Mouse (Mus musculus) kidney, embryonic 15.5 days (tissue): ENCODE results near the gene Hsf4. TPM values are rescaled to one million over a fixed set of nuclear protein-coding genes. Genes with fewer than 3 reads are reported as not detected.

ENCODE experiments used
- ATAC-seq: fragments of 200-750 bp; cut with Nextera tagmentation; replicated peaks from 2 replicates; pipeline ENCODE4 v1.8.0; 2017; ENCODE audit warnings: moderate TSS enrichment; ENCODE audit not compliant: low FRiP score
- H3K27ac ChIP-seq: fragments of 300-500 bp; sonication (generic); 2 replicates; pipeline ENCODE4 v1.5.1; 2015; ENCODE audit warnings: mild to moderate bottlenecking, inconsistent platforms
- H3K27me3 ChIP-seq: fragments of 300-500 bp; sonication (generic); 2 replicates; pipeline ENCODE4 v1.6.1; 2015; ENCODE audit warnings: inconsistent platforms
- H3K36me3 ChIP-seq: fragments of 300-500 bp; sonication (generic); 2 replicates; pipeline ENCODE4 v1.6.1; 2015; ENCODE audit warnings: inconsistent platforms
- H3K4me1 ChIP-seq: fragments of 300-500 bp; sonication (generic); 2 replicates; pipeline ENCODE4 v1.6.1; 2015; ENCODE audit warnings: inconsistent platforms
- H3K4me2 ChIP-seq: fragments of 300-500 bp; sonication (generic); 2 replicates; pipeline ENCODE4 v1.6.1; 2015; ENCODE audit warnings: moderate library complexity, mild to moderate bottlenecking, inconsistent platforms
- H3K4me3 ChIP-seq: fragments of 300-500 bp; sonication (generic); replicated peaks from 2 replicates; pipeline ENCODE4 v1.5.1; 2015; ENCODE audit warnings: mild to moderate bottlenecking, inconsistent platforms
- H3K9ac ChIP-seq: fragments of 300-500 bp; sonication (generic); 2 replicates; pipeline ENCODE4 v1.6.1; 2015; ENCODE audit warnings: mild to moderate bottlenecking, inconsistent platforms
- H3K9me3 ChIP-seq: fragments of 300-500 bp; sonication (generic); replicated peaks from 2 replicates; pipeline ENCODE4 v1.6.1; 2016; ENCODE audit warnings: inconsistent platforms
- WGBS: fragments of 180-500 bp; shearing (Covaris S2); methylation state at CpG from one replicate; pipeline ENCODE4 v1.1.7; 2015; ENCODE audit warnings: mixed read lengths; 5-methylcytosine and 5-hydroxymethylcytosine counted together
- polyA plus RNA-seq: library from polyadenylated mRNA; unstranded; fragments of >200 nt; fragmentation: Nextera tagmentation; extraction: Ambion mirVana; gene quantifications from 2 replicates; pipeline ENCODE4 v1.2.1, GENCODE M21; 2015

The Hsf4 gene
- polyA plus RNA-seq, 1 experiment from 2014 or later = 0.12 TPM

GRCm38 (mm10) chr8:105263244-105263912 lies 6.2 kb upstream of the Hsf4 start:
- Histone ChIP-seq H3K4me2 (peak overlapping the region; percentile 82), H3K9me3 (no peaks in the 10 kb centered on the region), H3K27ac (no peak overlapping the region), H3K36me3 (no peaks in the 10 kb centered on the region), H3K4me3 (peak overlapping the region; percentile 60), H3K9ac (no peak overlapping the region), H3K27me3 (peaks cover 90% of the 10 kb centered on the region), H3K4me1 (peaks cover 44% of the 10 kb centered on the region)
- ATAC-seq = no peak
- 40% methylated on average over 16 of the region's 16 CpGs for WGBS

DNA sequence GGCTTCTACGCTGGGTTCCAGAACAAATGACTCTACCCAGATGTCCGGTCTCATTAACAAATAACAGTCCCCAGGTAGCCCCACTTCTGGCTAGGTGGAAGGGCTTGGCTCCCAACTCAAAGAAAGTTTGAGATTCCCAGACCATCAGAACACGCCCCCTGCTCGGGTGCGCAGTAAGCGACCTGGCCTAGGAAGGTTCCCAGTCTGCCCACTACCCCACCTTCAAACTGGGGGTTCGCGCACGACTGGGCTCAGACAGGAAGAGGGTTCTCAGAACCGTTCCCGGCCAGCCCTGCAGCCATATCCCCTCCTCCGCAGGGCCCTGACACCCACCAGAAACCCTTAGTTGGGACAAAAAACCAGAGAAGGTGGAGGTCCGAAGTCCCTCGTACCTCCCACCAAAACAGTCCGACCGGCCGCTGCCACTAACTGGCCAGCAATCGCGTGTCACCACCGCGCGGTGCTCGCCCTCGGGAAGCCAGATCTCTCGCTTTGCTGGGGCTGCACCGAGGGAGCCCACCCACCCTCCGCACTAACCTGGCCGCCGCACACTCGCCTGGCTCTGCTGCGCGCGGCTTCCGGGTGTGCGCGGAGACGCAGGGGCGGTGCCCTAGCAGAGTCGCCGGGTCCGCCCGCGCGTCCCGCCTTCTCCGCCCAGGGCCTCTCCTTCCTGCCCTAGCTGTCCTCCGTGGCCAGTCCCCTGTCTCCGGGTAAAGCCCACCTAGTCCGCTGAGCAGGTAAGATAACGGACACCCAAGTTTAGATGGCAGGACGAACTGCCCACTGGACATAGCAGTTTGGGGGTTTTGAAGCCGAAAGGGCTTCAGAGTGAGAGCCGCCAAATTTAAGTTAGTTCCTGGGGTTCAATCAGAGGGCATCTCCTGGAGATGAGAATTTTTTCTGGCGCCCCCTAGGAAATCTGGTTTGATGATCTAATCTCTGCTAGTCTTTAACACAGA lies 5.3 kb upstream of the Hsf4 start, which contains the start of the genes Tradd and Fbxl8:
Tradd (minus strand) TSS at position 586 of the 959 bp plus-strand sequence.
Fbxl8 (plus strand) TSS at position 625 of the 959 bp plus-strand sequence.
- Histone ChIP-seq H3K27me3 (peaks cover 90% of the 10 kb centered on the region), H3K27ac (no peak within 1 kb of the TSS), H3K4me2 (peak within 1 kb of the TSS; percentile 82)

GRCm38 (mm10) chr8:105265128-105265527 lies 4.5 kb upstream of the Hsf4 start:
- 4% methylated on average over 10 of the region's 10 CpGs for WGBS

More for the DNA sequence above, 5.3 kb upstream of the Hsf4 start, which contains the start of the genes Tradd and Fbxl8:
- peak; percentile 71 for ATAC-seq
- Histone ChIP-seq H3K4me1 (peaks cover 44% of the 10 kb centered on the region), H3K9me3 (no peaks in the 10 kb centered on the region), H3K9ac (peak within 1 kb of the TSS; percentile 54), H3K36me3 (no peaks in the 10 kb centered on the region), H3K4me3 (peak within 1 kb of the TSS; percentile 60)
- WGBS = 2% methylated on average over 54 of the region's 54 CpGs

GRCm38 (mm10) chr8:105266775-105267174 lies 2.8 kb upstream of the Hsf4 start:
- Histone ChIP-seq H3K4me1 (peaks cover 51% of the 10 kb centered on the region), H3K4me3 (no peak overlapping the region), H3K9ac (no peak overlapping the region), H3K27me3 (peaks cover 90% of the 10 kb centered on the region), H3K36me3 (no peaks in the 10 kb centered on the region), H3K4me2 (no peak overlapping the region), H3K27ac (no peak overlapping the region), H3K9me3 (no peaks in the 10 kb centered on the region)
- 22% methylated on average over 13 of the region's 13 CpGs for WGBS
- no peak for ATAC-seq

More at GRCm38 (mm10) chr8:105265128-105265527, 4.5 kb upstream of the Hsf4 start:
- Histone ChIP-seq H3K36me3 (no peaks in the 10 kb centered on the region), H3K9ac (0 out of 2 replicates have a peak overlapping the region, but pooled peaks have one; percentile 54), H3K4me1 (peaks cover 44% of the 10 kb centered on the region), H3K9me3 (no peaks in the 10 kb centered on the region), H3K27me3 (peaks cover 90% of the 10 kb centered on the region), H3K27ac (no peak overlapping the region), H3K4me2 (peak overlapping the region; percentile 82), H3K4me3 (peak overlapping the region; percentile 60)
- no peak for ATAC-seq

- peak overlapping the region; percentile 53 for H3K4me3 ChIP-seq
- H3K9me3 ChIP-seq = no peaks in the 10 kb centered on the region
- ATAC-seq = peak; percentile 43
- peaks cover 94% of the 10 kb centered on the region for H3K27me3 ChIP-seq
- H3K9ac ChIP-seq = peak overlapping the region; percentile 22; the same call in 1 of the 2 replicates
- no peaks in the 10 kb centered on the region for H3K36me3 ChIP-seq
- WGBS = under 1% methylated on average over 65 of the region's 65 CpGs
- H3K4me2 ChIP-seq = peak overlapping the region; percentile 92
- H3K4me1 ChIP-seq = peaks cover 51% of the 10 kb centered on the region
- H3K27ac ChIP-seq = no peak overlapping the region
Observed at GRCm38 (mm10) chr8:105268342-105269074, 1.1 kb upstream of the Hsf4 start.

DNA sequence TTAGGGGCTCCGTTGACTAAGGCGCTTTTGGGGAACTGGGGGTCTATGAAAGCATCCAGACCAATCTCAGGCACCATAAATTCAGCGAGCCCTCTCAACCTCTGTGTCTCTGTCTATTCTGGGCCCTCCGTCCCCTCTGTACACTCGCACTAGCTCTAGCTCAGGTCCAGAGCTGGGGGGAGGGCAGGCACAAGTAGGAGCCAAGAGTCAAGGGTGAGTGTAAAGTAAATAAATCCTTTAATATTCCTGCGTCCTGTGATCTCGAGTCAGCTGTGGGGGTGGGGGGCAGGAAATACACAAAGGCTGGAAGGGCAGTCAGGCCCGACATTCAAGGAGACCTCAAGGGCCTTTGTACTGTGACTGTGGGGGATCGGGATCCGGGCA lies 534 bp upstream of the Hsf4 start:
- peaks cover 96% of the 10 kb centered on the region for H3K27me3 ChIP-seq
- H3K36me3 ChIP-seq = no peaks in the 10 kb centered on the region
- H3K9me3 ChIP-seq = no peaks in the 10 kb centered on the region
- peak overlapping the region; percentile 92 for H3K4me2 ChIP-seq
- H3K27ac ChIP-seq = no peak overlapping the region
- peak overlapping the region; percentile 35; the same call in 1 of the 2 replicates for H3K9ac ChIP-seq
- WGBS = 2% methylated on average over 10 of the region's 10 CpGs
- ATAC-seq = no peak
- peak overlapping the region; percentile 53 for H3K4me3 ChIP-seq
- H3K4me1 ChIP-seq = peaks cover 47% of the 10 kb centered on the region

DNA sequence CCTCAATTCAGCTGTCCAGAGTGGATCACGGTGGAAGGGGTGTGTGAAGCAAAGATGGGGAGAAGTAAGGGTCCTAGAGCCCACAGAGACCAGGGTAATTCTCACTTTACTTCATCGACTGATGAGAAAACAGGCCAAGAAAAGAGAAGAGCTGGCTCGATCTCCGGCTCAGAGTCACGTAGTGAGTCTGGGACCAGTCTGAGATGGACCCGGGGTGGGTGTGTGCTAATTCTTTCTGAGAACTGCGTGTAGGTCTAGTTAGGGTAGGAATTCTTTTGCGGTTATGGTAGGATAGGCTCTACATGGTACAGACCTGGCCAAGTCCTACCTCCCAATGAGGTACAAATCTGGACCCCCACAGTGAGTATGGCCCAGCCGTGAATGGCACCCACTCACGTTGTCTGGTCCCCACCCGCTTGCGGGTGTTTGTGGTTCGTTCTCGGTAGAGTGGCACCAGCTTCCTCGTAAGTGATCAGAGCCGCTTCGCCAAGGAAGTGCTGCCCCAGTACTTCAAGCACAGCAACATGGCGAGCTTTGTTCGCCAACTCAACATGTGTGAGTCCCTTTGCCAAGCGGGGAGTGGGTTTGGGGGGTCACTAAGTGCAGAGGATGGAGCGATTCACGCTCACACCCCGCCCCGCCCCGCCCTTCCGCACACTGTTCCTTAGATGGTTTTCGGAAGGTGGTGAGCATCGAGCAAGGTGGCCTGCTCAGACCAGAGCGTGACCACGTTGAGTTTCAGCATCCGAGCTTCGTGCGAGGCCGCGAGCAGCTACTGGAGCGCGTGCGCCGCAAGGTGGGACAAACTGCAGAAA lies 707 bp downstream of the Hsf4 start:
- H3K9ac ChIP-seq = no peak overlapping the region
- 1% methylated on average over 39 of the region's 39 CpGs for WGBS
- no peak overlapping the region for H3K27ac ChIP-seq
- peaks cover 100% of the 10 kb centered on the region for H3K27me3 ChIP-seq
- peak overlapping the region; percentile 53 for H3K4me3 ChIP-seq
- no peaks in the 10 kb centered on the region for H3K36me3 ChIP-seq
- H3K9me3 ChIP-seq = no peaks in the 10 kb centered on the region
- no peak for ATAC-seq
- H3K4me2 ChIP-seq = peak overlapping the region; percentile 92
- peaks cover 40% of the 10 kb centered on the region for H3K4me1 ChIP-seq

- H3K4me3 ChIP-seq = peak overlapping the region; percentile 13; the same call in 1 of the 2 replicates
Observed at GRCm38 (mm10) chr8:105270916-105271186, 1.2 kb downstream of the Hsf4 start.

DNA sequence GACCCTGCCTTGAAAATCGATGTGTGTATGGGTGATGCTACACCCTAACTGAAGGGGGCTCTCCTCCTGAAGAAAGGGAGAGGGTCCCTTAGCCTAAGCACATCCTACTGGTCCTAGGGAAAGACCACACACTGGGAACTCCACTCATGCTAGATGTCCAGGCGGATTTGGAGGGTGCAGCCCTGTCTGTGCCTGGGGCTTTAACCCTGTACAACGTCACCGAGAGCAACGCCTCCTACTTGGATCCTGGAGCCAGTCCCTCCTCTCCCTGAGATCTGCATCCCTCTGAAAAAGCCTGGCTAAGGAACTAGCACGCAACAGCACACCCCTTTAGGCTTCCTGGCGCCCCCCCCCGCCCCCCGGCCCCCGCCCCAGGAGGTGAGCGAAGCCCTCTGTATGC lies 5.8 kb downstream of the Hsf4 start:
- H3K9me3 ChIP-seq = no peaks in the 10 kb centered on the region
- ATAC-seq = no peak
- peaks cover 33% of the 10 kb centered on the region for H3K4me1 ChIP-seq
- no peak overlapping the region for H3K27ac ChIP-seq
- peaks cover 100% of the 10 kb centered on the region for H3K27me3 ChIP-seq
- H3K9ac ChIP-seq = no peak overlapping the region
- peak overlapping the region; percentile 71 for H3K4me2 ChIP-seq
- 4% methylated on average over 10 of the region's 11 CpGs for WGBS
- H3K4me3 ChIP-seq = no peak overlapping the region; the same call in 1 of the 2 replicates
- 0 out of 2 replicates have a peak, but pooled peaks cover 3% of the 10 kb centered on the region for H3K36me3 ChIP-seq

More at GRCm38 (mm10) chr8:105270916-105271186, 1.2 kb downstream of the Hsf4 start:
- Histone ChIP-seq H3K9ac (no peak overlapping the region), H3K4me2 (peak overlapping the region; percentile 92; the same call in 1 of the 2 replicates), H3K27me3 (peaks cover 100% of the 10 kb centered on the region), H3K4me1 (peaks cover 43% of the 10 kb centered on the region), H3K36me3 (no peaks in the 10 kb centered on the region), H3K27ac (no peak overlapping the region), H3K9me3 (no peaks in the 10 kb centered on the region)
- WGBS = under 1% methylated on average over 11 of the region's 11 CpGs
- ATAC-seq = no peak

GRCm38 (mm10) chr8:105275840-105276239 lies 6.2 kb downstream of the Hsf4 start, which contains the start of gene Nol3:
Gene Nol3, plus strand, starts transcription at chr8:105276140.
- WGBS = 2% methylated on average over 10 of the region's 10 CpGs

More at GRCm38 (mm10) chr8:105275840-105276239, 6.2 kb downstream of the Hsf4 start, which contains the start of gene Nol3:
- no peaks in the 10 kb centered on the region for H3K9me3 ChIP-seq
- H3K36me3 ChIP-seq = 0 out of 2 replicates have a peak, but pooled peaks cover 3% of the 10 kb centered on the region
- peaks cover 99% of the 10 kb centered on the region for H3K27me3 ChIP-seq
- ATAC-seq = no peak
- no peak within 1 kb of the TSS for H3K9ac ChIP-seq
- H3K27ac ChIP-seq = no peak within 1 kb of the TSS
- peak within 1 kb of the TSS; percentile 42 for H3K4me3 ChIP-seq
- H3K4me2 ChIP-seq = peak within 1 kb of the TSS; percentile 71
- H3K4me1 ChIP-seq = peaks cover 29% of the 10 kb centered on the region
